Mouse (Mus musculus) fibroblast of lung, adult 2 months (primary cell): ENCODE measurements around the gene Pxk.

Source experiments
- DNase-seq: peaks from one replicate; pipeline ENCODE4 v3.0.0-alpha.2; 2011; ENCODE audit warnings: low read depth

Gene Pxk

GRCm38 (mm10) chr14:8097978-8098686, at the start of gene Pxk:
Pxk (plus strand) TSS chr14:8098211.
- DNase-seq: no peak

GRCm38 (mm10) chr14:8049334-8049733, 48.7 kb upstream of the Pxk start:
- no peak for DNase-seq

GRCm38 (mm10) chr14:8051869-8052268, 46.1 kb upstream of the Pxk start:
- no peak for DNase-seq

GRCm38 (mm10) chr14:8052661-8053060, 45.4 kb upstream of the Pxk start:
- no peak for DNase-seq

- DNase-seq: no peak
Measured at GRCm38 (mm10) chr14:8054310-8055102, 43.5 kb upstream of the Pxk start.

- no peak for DNase-seq
Measured at GRCm38 (mm10) chr14:8056076-8056475, 41.9 kb upstream of the Pxk start.

- no peak for DNase-seq
Measured at GRCm38 (mm10) chr14:8059938-8060337, 38.1 kb upstream of the Pxk start.

- DNase-seq: no peak
Measured at GRCm38 (mm10) chr14:8062076-8062475, 35.9 kb upstream of the Pxk start.

- peak; percentile 56 for DNase-seq
Measured at GRCm38 (mm10) chr14:8062537-8063301, 35.3 kb upstream of the Pxk start.

- no peak for DNase-seq
Measured at GRCm38 (mm10) chr14:8063835-8064785, 33.9 kb upstream of the Pxk start.

- DNase-seq: peak; percentile 89
Measured at GRCm38 (mm10) chr14:8080165-8080679, 17.8 kb upstream of the Pxk start, which contains the start of gene Rpp14. Rpp14 (plus strand) TSS chr14:8080367.

GRCm38 (mm10) chr14:8080718-8081117, 17.3 kb upstream of the Pxk start:
- no peak for DNase-seq

- no peak for DNase-seq
Measured at GRCm38 (mm10) chr14:8082949-8083348, 15.1 kb upstream of the Pxk start.

GRCm38 (mm10) chr14:8089016-8089415, 9.0 kb upstream of the Pxk start:
- no peak for DNase-seq

- DNase-seq: no peak
Measured at GRCm38 (mm10) chr14:8092573-8092972, 5.4 kb upstream of the Pxk start.

- no peak for DNase-seq
Measured at GRCm38 (mm10) chr14:8093427-8093826, 4.6 kb upstream of the Pxk start.

- no peak for DNase-seq
Measured at GRCm38 (mm10) chr14:8094931-8095561, 3.0 kb upstream of the Pxk start.

GRCm38 (mm10) chr14:8095562-8095950, 2.5 kb upstream of the Pxk start:
- DNase-seq: no peak

GRCm38 (mm10) chr14:8098687-8098995, 630 bp downstream of the Pxk start:
- no peak for DNase-seq

GRCm38 (mm10) chr14:8099561-8100021, 1.6 kb downstream of the Pxk start:
- DNase-seq: peak; percentile 58

- no peak for DNase-seq
Measured at GRCm38 (mm10) chr14:8101886-8102285, 3.9 kb downstream of the Pxk start.
